Mouse (Mus musculus) testis, postnatal 14 days (tissue): ENCODE results near the gene Tlr8.
"Not testable (repeated sequence)": the region's sequence is repeated elsewhere in the genome, so short reads cannot be mapped to it uniquely, and the experiment has no call there.

Experiments
- DNase-seq: peaks from one replicate; pipeline ENCODE4 v3.0.0; 2021; ENCODE audit warnings: low spot score

Tlr8 gene

DNA sequence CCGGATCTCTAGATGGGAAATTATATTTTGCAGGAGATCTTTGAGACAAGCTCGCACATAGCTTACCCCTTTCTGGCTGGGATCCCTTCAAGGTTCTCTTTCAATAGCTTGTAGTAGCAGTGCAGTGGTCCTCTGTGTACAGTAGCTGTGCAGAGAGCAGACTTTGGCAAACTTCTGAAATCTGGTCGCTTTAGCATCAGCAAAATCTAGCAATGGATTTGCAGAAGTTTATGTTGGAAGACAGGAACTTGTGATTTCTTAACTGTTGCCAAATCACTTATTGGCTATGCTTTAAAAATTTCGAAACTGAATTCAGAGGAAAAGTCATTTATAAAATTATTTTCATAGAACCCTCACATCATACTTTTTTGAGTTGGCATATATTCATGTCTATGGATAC lies at the start of gene Tlr8:
Tlr8 (minus strand) TSS at position 244 of the 400 bp plus-strand sequence.
- no peak for DNase-seq

DNA sequence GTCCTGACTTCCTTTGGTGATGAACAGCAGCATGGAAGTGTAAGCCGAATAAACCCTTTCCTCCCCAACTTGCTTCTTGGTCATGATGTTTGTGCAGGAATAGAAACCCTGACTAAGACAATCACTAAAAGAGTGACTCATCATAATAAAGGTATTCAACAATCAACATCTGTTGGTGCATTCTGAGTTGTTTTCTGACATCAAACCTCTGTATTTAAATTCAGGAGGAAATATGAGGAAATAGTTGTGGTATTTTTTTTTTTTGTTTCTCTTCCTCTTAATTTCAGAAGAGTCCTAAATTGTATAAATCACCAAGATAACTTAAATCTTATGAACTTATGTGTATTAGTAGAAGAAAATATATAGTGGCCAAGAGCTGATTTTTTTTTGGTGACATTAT lies 37.9 kb upstream of the Tlr8 start:
- not testable (repeated sequence) for DNase-seq

DNA sequence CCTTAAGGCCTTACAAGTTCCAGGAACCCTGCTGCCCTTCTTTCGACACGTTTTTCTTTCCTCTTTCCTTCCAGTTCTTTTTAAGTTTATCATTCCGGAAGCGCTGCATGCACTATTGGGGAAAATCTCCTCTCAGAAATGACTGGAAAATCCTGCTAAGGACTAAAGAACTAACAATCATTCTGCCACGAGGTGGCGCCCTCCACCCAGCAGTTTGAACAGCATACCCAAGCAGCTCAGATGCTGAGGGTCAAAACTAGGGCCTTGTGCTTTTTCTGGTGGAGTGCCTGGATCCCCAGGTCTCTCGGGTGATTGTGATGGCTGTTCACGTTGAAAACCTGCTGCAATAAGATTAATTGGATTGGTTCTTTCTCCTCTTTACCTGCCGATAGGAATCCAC lies 12.8 kb upstream of the Tlr8 start:
- DNase-seq = peak; percentile 29

DNA sequence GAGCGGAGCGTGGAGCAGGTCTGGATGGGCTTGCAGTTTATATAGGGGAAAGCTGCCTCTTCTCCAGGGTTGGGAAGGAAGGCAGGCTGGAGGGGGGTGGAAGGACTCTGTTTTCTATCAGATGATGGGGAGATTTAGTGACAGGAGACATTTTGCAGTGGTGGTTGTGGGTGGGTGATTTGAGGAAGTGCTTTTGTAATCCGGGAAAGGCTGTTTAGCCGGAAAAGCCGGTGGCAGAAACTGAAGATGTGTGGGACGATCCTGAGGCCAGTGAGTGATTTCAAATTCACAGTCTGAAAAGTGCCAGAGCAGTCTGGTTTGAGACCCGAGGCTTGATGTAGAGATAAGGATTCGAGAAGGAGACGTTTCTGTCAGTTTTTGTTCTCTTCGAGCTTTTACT lies 12.4 kb upstream of the Tlr8 start:
- DNase-seq = no peak

DNA sequence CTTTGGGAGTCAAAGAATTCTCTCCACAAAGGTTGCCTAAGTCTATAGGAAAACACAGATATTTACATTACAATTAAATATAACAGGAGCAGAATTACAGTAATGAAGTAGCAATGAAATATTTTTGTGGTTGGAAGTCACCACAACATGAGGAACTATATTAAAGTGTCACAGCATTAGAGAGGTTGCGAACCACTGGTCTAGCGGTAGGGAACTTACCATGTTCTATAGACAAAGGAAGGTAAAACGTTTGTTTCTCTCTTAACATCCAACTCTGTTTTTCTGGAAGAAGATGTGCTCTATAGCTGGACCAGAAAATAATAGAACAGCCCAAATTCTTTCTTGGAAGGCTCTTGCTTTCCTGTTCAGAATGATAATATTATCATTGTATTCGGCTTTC lies 599 bp downstream of the Tlr8 start:
- DNase-seq = no peak

DNA sequence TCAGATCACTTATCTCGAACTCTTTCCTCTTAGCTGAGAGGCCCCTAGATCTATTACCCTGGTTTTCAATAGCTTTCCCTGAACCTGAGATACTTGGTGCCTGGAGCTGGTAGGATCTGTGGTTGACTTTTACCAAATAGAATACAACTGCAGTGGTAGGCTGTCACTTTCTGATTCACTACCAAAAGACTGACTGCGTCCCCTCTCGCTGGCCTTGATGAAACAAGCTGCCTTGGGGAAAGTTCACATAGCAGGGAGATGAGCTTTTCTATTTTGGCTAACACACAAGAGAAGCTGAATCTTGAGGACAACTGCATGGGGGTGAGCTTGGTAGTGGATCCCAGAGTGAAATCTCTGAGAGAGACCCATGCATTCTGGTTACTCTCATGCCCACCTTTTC lies 22.4 kb downstream of the Tlr8 start:
- DNase-seq = no peak

DNA sequence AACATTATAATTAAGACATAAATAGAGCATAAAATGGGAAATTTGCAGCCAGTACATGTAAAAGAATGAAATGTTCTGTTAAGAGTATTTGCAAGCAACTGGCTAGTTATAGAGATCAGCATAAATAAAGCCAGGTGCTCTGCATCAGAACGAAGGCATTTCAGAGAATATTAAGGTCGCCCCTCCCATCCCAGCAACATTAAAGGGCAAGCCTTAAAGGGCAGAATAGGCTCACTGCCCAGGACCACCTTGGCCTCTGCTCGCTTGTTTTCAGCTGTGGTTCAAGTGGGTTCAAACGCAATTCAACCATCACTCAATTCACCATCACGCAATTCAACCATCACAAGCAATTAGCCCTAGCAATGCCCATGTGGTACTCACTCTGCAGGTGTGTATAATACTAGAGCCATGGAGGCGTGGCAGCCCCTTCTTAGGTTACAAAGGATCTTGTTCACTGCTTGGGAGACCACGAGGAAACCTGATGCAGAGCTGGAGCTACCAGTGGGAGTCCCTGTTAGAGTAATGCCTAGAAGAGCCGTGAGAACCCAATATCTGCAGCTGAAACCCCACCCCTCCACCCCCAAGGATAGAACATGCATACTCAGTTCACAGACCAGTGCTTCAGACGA lies 24.7 kb downstream of the Tlr8 start:
- DNase-seq = no peak

DNA sequence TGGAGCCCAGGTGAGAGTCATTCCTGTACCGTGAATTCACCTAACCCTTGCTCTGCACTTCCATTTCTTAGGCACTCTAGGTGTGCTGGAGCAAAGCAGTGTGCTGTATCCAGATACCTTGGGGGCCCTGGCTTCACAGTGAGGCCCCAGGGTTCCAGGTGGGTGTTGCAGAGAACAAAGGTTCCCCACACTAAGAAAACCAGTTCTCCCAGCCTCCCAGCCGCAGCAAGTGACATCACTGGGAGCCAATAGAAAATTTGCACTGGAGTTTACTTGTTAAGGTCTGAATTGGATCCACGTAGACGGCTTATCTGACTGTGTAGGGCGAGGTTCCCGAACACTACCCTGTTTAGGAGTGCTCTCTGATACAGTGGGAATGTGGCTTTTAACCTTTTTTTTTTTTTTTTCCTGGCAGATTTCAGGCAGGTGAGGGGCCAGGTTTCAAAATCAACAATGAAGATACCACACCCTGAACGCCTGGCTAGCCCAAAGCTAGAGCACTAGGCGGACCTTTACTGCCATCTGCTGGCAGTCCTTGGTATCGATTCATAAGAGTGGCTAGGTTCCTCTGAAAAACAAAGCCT lies 30.9 kb downstream of the Tlr8 start:
- peak; percentile 22 for DNase-seq

DNA sequence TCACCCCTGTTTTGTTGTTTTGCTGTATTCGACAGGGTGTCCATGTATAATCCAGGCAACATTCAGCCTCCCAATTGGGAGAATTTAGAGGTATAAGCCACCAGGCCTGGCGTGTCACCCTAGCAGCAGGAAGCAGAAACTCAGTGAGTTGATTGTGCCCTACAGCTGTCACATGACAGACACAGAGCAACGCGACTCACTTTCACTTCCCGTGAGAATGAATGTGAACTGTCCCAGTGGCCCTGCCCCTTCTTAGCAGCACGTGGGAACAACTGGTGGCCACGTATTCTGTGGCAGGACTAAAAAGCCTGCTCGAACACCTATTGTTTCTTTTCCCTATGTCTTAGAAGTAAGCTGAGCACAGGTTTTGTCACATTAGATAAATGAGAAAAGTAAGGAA lies 33.0 kb downstream of the Tlr8 start:
- DNase-seq = no peak

DNA sequence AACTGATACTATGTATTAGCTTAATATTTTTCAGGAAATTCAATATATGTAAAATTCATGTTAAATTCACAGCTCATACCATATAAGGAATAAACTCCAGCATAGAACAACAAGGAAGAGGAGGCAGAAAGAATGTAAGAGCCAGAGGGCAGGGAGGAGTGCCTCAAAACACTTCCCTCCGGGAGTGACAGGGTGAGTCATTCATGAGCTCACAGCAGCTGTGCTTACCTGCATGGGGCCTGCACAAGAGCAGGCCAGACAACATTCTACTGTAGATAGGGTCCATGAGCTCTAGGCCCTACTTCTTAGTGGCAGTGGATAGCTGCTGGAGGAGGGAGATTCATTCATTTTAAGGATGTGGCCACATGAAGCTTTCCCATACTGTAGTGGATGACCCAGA lies 34.3 kb downstream of the Tlr8 start:
- no peak for DNase-seq

DNA sequence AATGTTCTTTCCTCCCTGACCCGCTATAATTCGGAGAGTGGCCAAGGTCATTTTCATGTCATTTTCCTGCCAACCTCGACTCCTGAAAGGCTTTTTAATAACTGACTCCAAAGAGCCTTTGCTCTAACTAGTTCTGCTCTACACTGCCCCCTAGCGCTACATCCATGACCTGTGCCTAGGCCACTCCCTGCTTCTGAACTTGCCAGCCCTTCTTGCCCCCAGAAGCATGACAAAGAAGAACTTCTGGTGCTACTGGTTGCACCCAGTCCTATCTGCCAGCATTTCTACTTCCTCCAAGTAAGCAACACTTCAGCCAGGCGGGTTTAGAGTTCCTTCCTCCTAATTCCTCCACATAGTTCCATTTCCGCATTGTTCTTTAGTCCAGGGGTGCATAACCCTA lies 34.9 kb downstream of the Tlr8 start:
- DNase-seq = no peak

DNA sequence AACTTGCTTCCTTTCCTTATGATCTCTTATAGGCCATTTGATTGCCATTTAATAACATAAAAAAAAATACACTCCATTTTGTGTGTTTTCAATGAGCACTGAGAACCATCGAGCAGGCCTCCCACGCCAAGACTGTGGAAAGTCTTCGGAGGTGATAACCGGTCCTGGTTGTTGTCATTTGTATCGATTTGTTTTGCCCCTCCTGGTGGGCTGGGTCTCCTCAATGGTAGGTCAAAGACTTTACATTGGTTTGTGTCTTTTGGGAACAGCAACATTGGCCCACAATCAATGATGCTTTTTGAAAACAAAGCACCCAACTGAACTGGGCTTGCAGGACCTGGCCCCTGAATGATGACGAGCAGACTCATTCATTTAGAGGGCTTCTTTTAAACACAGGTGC lies 36.4 kb downstream of the Tlr8 start:
- no peak for DNase-seq

DNA sequence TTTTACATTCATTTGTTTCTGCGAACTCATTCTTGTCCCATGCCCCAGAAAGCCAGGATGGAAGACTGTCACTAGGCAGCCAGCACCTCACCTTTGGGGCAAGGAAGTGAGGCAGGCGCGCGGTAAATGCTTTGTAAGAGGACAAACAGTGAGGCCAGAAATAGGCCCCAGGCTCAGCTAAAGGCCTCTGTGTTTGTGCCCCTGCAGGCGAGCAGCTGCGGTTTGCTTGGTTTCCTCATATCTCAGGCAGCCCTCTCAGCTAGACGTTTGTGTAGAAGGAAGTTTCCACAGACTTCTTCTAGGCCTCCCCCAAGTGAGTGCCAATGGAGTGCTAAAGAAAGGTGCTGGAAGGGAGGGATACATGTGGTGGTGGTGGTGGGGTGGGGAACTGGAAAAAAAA lies 37.0 kb downstream of the Tlr8 start:
- no peak for DNase-seq

DNA sequence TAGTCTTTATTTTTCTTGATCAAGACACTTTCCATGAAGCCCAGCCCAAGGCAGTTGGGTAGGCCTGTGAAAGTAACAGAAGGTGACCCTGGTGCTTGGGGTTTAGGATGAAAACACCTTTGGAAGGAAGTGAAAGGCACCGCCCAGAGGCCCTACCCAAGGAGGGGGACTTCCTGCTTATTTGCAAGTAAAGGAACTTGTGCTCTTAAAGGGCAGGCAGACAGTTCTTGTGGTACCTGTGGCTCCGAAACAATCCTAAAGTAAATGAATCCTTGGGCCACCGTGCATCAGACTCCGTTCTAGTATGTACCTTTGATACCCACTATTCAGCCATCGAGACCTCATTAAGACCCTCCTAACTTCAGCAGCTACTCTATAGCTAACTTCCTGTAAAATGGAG lies 37.6 kb downstream of the Tlr8 start:
- no peak for DNase-seq

DNA sequence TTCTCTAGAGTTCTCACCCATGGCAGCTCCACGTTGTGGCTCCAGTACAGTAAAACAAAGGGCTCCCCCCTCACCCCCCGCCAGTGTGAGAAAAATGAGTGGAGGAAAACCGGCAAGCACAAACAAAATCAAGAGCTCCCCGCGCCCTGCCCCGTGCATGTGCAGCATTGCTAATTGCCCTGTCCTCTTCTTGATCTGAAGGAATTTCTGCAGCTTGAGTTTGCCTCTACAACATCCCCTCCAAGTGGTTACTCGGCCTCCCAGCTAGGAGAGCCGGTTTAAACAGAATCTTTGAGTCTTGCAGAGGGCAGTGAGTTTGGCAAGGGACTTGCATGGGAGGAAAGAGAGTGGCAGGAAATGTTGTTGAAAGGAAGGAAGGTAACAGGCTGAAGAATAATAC lies 51.4 kb downstream of the Tlr8 start:
- no peak for DNase-seq

DNA sequence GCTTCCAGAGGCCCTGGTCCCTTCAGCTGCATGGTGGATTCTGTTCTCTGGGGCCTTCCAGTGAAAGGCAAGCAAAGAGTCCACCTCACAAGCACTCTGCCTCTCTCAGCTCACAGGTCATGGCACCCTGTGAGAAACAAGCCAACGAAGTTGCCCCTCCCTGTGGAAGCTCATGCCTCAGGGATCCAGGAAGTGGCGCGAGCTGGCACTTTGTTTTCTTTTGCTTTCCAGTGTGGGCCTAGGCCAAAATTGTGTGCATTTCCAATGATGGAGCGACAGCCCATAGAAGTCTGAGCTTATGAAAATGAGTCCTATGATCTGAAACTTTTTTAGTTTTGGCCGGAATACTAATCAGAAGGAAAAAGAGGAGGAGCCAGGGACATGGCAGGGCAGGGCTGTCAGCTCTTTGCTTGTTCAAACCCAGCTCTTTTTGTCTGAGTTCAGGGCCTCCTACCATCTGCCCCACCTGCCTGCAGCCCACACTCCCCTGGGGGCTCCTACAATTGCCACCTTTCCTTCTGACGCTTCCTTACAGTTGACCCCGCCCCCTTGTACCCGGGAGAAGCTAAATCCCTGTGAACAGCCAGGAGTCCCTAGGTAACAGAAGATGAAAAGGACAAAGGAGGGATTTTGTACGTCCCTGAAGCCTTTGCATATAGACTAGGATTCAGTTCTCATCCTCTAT lies 52.1 kb downstream of the Tlr8 start:
- DNase-seq = no peak

DNA sequence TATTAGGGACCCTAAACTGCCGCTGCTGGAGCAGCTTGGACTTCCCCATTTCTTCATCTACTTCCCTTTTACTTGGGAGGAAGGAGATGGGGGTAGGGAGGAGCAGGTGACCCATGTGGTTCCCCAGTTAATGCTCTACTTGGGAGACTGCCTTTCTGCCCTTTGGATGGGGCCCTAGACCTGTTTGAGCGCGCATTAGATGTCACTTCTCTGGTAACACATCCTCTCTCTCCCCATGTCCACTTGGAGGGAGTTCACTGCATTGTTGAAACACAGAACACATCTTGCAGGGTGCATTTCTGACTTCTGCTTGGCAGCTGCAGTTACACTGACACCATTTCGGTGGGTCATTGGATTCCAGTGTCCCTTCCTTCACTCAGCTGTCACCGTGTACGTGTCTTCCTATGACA lies 53.8 kb downstream of the Tlr8 start:
- no peak for DNase-seq

DNA sequence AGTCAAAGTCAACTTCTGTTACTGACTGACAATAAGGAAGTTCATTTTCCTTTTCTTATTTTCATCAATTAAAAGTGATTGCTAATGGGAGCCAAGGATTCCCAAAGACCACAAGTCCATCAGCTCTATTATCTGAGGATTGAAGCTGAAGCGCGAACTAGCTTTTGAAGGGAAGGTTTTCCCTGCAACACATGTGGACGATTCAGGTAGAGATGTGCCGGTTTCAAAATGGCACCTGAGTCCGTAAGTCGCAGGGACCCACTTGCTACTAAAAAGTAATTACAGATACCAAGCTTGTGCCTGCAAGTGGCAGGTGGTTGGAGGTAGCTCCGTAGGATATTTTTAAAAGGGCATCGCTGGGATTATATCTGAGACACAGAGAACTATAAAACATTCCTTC lies 54.3 kb downstream of the Tlr8 start:
- no peak for DNase-seq

DNA sequence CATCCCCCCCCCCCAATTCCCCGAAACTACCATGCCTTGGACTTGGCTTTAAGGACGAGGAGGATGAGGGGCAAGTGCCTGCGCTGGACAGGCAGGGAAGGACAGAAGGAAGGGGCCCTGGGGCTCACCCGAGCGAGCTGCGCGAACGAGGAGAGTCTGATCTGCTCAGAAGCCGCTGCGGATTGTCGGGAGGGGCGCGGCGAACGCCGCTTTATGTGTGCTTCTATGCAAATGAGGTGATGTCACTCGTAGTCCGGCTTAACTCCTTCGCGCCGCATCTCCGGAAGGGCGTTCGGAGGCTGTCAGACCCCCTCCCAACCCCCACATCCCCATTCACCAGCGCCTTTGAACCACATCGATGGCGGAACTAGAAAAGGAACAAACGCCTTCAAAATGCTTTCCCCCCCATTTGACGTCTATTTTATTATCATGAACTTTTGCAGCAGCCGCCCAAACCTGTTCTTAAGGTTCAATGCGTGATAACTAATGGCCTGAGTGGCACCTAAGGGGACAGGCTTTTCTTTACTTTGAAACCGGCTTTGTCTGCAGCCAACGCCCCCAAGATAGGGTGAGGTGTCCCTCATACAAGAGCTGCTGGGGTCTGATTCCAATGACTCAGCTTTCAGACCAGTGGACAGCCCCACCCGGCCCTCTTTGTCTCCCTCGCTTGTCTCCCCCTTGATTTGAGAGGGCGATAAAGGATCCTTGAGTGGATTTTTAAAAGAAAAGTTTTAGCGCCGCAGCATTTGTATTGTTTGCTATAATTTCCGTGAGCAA lies 55.0 kb downstream of the Tlr8 start, which contains the start of gene Tmsb4x:
Tmsb4x (minus strand) TSS at position 338 of the 777 bp plus-strand sequence.
- peak; percentile 68 for DNase-seq

DNA sequence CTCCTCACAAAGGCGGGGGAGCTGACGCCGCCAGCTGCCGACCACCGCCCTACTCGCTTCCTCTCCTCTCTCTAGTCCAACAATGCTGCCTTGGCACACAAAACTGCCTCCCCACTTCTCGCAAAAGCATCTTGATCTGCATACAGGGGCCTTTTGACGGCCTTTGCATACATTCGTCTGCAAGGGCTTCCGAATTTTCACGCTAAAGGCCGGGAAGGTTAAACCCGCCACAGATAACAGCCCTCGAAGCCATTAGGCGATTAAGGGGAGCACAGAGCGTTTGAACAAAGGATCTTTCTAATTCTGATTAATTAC lies 55.7 kb downstream of the Tlr8 start:
- DNase-seq = no peak

DNA sequence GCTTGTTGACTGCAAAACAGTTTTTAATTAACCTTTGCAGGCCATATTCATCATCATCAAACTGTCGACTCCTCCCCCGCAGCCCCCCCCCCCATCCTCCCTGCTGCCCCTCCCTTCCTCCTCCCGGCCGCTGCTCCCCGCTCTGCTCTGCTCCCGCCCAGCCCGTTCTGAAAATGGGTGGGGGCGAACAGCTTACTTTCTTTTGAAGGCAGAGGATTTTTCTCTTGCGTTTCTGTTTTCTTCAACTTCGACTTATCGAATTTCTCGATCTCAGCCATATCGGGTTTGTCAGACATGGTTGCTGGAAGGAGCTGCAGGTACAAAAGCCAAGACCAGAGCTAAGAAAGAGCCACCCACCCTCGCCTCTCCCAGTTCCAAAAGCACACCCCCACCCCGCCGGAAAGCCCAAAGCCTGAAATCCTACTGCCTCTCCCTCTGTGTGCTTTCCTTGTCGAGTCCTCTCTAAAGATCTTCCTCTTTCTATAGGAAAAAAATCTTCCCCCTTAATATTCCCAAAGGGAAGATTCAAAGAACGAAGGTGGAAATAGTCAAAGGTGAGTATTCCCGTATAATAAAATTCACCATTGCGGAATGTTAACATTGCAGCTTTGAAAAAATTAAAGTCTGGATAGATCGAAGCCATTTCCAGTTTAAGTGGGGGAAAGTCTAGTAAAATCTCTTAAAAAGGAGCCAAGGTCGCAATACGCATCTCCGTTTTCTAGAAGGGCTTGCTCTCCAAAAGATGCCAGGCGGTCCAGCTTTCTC lies 56.2 kb downstream of the Tlr8 start:
- DNase-seq = no peak

DNA sequence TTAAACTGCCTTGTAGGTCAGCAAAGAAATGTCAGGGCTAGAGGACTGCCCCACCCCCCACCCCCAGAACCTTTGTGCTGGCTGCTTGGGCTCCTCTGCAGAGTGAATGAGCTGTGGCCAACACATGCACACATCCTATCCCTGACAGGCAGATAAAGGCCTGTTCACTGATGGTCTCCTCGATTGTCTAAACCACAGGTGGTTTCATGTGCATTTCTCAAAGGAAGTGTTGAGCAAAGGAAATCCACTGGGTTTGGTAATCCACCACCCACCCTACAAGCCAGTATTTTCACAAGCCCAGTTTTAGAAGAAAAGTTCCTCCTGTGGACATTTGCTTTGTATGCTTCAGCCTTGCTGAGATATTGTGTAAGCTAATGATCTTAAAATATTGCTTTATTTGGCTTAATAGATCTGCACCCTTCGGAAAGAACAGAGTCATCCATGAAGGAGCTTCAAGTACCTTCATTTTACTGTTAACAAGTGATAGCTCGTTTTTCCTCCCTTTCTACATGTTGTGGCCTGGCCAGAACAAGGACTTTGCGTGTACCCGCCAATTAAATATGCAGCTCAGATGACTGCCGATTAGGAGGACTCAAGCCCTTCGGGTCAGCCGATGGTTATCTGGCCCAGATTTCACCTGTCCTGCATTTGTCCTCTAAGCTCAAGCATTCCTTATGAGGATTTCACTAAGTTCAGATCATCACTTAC lies 58.2 kb downstream of the Tlr8 start:
- no peak for DNase-seq
